Mouse (Mus musculus): ENCODE measurements around the gene Atp6v0e. TPM values are rescaled to one million over a fixed set of nuclear protein-coding genes. Genes with fewer than 3 reads are reported as not detected.

Atp6v0e gene
- 100 and 118 TPM in 2 replicates for polyA plus RNA-seq (2011; ENCODE audit: insufficient read depth, insufficient read length, low read depth, missing spikeins)

DNA sequence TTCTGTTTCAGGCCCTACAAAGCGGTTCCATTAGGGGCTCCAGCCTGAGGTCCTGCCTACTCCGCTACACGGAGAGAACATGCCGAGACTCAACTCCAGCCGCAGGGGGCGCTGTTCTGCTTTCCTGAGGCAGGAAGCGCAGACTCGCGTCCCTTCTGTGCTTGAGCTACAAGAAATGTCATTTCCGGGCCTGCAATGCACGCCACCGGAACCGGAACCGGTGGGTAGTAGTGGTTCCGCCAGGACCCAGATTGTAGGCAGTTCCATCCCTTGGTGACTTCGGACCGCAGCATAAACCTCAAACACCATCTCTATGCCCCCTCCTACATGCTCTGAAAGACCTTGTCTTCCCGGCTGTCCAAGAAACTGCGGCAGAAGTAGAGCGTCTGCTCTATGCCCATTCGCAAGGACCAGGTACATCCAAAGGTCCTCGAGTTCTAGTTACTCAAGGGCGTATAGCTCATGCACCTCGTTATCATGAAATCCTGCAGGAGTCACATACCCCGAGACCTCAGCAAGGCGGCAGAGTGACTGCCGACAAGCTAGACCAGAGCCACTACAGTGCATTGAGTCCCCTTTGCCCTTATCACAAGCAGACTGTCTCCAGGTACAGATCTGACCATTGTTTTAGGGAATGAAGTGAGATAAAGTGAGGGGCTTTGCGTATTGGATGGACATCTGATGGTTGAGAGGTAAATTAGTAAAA is at the start of gene Atp6v0e:
Gene Atp6v0e, plus strand, starts transcription at position 254 of the 706 bp plus-strand sequence.
- H3K4me3 ChIP-seq (ENCODE audit: low read depth, low read length), result peak within 1 kb of the TSS; percentile 96
- H3K9me3 ChIP-seq (replicated peaks; ENCODE audit: control insufficient read depth, insufficient read depth, low read length, poor library complexity, severe bottlenecking), result no peaks in the 10 kb centered on the region
- no peaks in the 10 kb centered on the region for H3K27me3 ChIP-seq (ENCODE audit: control insufficient read depth, insufficient read depth, low read length, poor library complexity, severe bottlenecking)
- H3K4me1 ChIP-seq (ENCODE audit: control insufficient read depth, insufficient read depth, low read length), result peaks cover 2% of the 10 kb centered on the region
- no peaks in the 10 kb centered on the region for H3K36me3 ChIP-seq (ENCODE audit: control insufficient read depth, insufficient read depth, low read length, poor library complexity, severe bottlenecking)
- peak within 1 kb of the TSS; percentile 75 for H3K9ac ChIP-seq (ENCODE audit: low read depth, poor library complexity, severe bottlenecking)
- H3K27ac ChIP-seq (ENCODE audit: insufficient read depth, low read length), result 0 out of 2 replicates have a peak within 1 kb of the TSS, but pooled peaks have one; percentile 10
- 0 out of 2 replicates have a peak, but pooled peaks have one; percentile 30 for TF ChIP-seq EP300 (IDR thresholded peaks at IDR 0.05; ENCODE audit: insufficient read depth, low read depth, low read length)
- peak; percentile 63 for TF ChIP-seq POLR2A (IDR thresholded peaks at IDR 0.05; ENCODE audit: insufficient read depth, low read length)
- TF ChIP-seq CTCF (IDR thresholded peaks at IDR 0.05; ENCODE audit: low read depth, low read length), result peak; percentile 96

DNA sequence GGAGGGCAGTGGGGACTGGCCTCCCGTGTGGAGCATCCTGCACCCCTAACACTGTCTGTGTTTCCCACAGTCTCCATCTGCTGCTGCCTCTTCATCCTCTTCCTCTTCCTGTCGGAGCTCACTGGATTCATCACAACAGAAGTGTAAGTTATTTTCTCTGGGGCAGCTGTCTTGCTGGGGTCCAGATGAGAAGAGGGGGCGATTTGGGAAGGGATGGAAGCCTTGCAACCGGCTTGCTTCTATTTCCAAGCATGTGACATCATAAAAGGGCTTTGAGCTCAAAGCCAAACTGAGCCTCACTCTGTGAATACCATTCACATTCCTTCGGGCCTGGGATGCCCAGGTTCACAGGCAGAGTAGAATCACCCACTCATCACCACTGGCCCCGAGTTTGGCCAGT is 48.7 kb upstream of the Atp6v0e start:
- Histone ChIP-seq H3K27ac (ENCODE audit: insufficient read depth, low read length) (no peak overlapping the region), H3K4me1 (ENCODE audit: control insufficient read depth, insufficient read depth, low read length) (no peaks in the 10 kb centered on the region), H3K4me3 (ENCODE audit: low read depth, low read length) (no peak overlapping the region), H3K9ac (ENCODE audit: low read depth, poor library complexity, severe bottlenecking) (no peak overlapping the region), H3K36me3 (ENCODE audit: control insufficient read depth, insufficient read depth, low read length, poor library complexity, severe bottlenecking) (peaks cover 7% of the 10 kb centered on the region; the same call in 1 of the 2 replicates), H3K27me3 (ENCODE audit: control insufficient read depth, insufficient read depth, low read length, poor library complexity, severe bottlenecking) (no peaks in the 10 kb centered on the region), H3K9me3 (replicated peaks; ENCODE audit: control insufficient read depth, insufficient read depth, low read length, poor library complexity, severe bottlenecking) (no peaks in the 10 kb centered on the region)
- TF ChIP-seq POLR2A (IDR thresholded peaks at IDR 0.05; ENCODE audit: insufficient read depth, low read length) (no peak), EP300 (IDR thresholded peaks at IDR 0.05; ENCODE audit: insufficient read depth, low read depth, low read length) (no peak), CTCF (IDR thresholded peaks at IDR 0.05; ENCODE audit: low read depth, low read length) (no peak)

DNA sequence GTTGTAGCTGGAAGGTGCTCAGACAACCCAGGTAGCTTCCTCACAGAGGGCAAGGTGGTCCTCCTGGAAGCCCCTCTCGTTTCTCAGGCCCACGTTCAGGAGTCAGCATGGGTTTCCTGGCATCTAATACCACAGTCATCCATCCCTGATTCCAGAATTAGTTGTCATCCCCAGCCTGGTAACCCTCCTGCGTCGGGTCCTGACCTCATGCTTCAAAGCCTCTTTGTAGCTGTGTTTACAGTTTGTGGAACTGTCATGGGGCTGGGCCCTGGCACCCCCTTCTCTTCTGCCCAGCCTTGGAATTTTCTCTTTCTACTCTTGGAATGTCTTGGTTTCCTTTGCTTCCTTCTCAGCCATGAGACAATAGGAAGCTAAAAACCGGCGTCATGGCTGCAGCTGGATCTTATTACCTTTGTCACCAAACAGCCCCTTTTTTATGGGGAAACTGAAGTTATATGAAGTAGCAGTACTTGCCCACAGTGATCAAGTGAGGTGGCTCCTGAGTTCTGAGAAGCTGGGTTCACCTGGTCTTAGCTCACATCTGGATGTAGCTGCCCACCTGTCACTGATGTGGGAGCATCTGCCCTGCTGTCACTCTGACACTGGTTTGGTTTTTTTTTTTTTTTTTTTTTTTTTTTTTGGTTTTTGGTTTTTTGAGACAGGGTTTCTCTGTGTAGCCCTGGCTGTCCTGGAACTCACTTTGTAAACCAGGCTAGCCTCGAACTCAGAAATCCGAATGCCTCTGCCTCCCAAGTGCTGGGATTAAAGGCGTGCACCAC is 48.1 kb upstream of the Atp6v0e start:
- Histone ChIP-seq H3K36me3 (ENCODE audit: control insufficient read depth, insufficient read depth, low read length, poor library complexity, severe bottlenecking) (peaks cover 7% of the 10 kb centered on the region; the same call in 1 of the 2 replicates), H3K9ac (ENCODE audit: low read depth, poor library complexity, severe bottlenecking) (no peak overlapping the region), H3K9me3 (replicated peaks; ENCODE audit: control insufficient read depth, insufficient read depth, low read length, poor library complexity, severe bottlenecking) (no peaks in the 10 kb centered on the region), H3K4me3 (ENCODE audit: low read depth, low read length) (no peak overlapping the region), H3K27me3 (ENCODE audit: control insufficient read depth, insufficient read depth, low read length, poor library complexity, severe bottlenecking) (no peaks in the 10 kb centered on the region), H3K27ac (ENCODE audit: insufficient read depth, low read length) (no peak overlapping the region), H3K4me1 (ENCODE audit: control insufficient read depth, insufficient read depth, low read length) (no peaks in the 10 kb centered on the region)
- TF ChIP-seq EP300 (IDR thresholded peaks at IDR 0.05; ENCODE audit: insufficient read depth, low read depth, low read length) (no peak), POLR2A (IDR thresholded peaks at IDR 0.05; ENCODE audit: insufficient read depth, low read length) (no peak), CTCF (IDR thresholded peaks at IDR 0.05; ENCODE audit: low read depth, low read length) (no peak)

DNA sequence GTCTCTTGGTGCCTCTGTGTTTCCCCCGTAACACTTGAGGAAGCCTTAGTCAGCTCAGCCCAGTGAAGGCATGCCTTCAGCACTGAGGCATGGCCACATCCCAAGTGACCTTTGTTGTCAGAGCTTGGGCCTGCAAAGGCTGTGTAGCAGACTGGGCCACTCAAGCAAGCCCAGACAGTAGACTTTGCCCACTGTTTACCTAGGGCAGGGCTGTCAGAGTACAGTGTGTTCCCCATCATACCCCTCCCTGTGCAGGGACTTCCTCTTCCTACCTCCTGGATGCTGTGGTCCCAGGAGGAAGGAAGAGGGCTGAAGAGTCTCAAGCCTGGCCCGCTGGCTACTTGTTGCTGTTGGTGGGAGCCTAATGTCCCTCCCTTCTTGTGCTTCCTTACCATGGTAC is 46.3 kb upstream of the Atp6v0e start:
- Histone ChIP-seq H3K27ac (ENCODE audit: insufficient read depth, low read length) (no peak overlapping the region), H3K36me3 (ENCODE audit: control insufficient read depth, insufficient read depth, low read length, poor library complexity, severe bottlenecking) (peaks cover 5% of the 10 kb centered on the region; the same call in 1 of the 2 replicates)
- TF ChIP-seq EP300 (IDR thresholded peaks at IDR 0.05; ENCODE audit: insufficient read depth, low read depth, low read length) (no peak), CTCF (IDR thresholded peaks at IDR 0.05; ENCODE audit: low read depth, low read length) (no peak), POLR2A (IDR thresholded peaks at IDR 0.05; ENCODE audit: insufficient read depth, low read length) (no peak)

DNA sequence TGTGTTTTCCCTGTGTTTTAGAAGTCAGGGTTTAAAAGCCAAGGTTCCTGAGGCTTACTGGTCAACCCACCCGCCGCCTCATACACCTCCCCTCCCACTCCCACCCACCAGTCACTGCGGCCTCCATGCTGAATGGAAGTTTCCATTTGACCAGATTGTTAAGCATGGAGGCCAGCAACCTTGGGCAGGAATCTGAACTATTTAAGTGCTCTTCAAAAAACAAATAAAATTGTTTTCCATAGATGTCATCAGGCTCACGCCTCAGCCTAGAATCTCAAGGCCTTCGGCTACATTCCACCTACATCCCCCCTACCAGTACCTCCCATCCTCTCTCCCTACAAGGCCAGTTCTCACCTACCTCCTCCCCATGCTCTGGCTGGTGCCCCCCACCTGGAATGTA is 44.5 kb upstream of the Atp6v0e start:
- H3K27ac ChIP-seq (ENCODE audit: insufficient read depth, low read length), result no peak overlapping the region
- TF ChIP-seq EP300 (IDR thresholded peaks at IDR 0.05; ENCODE audit: insufficient read depth, low read depth, low read length) (no peak), CTCF (IDR thresholded peaks at IDR 0.05; ENCODE audit: low read depth, low read length) (no peak), POLR2A (IDR thresholded peaks at IDR 0.05; ENCODE audit: insufficient read depth, low read length) (no peak)
- no peaks in the 10 kb centered on the region for H3K9me3 ChIP-seq (replicated peaks; ENCODE audit: control insufficient read depth, insufficient read depth, low read length, poor library complexity, severe bottlenecking)
- H3K36me3 ChIP-seq (ENCODE audit: control insufficient read depth, insufficient read depth, low read length, poor library complexity, severe bottlenecking), result peaks cover 5% of the 10 kb centered on the region; the same call in 1 of the 2 replicates
- H3K27me3 ChIP-seq (ENCODE audit: control insufficient read depth, insufficient read depth, low read length, poor library complexity, severe bottlenecking), result no peaks in the 10 kb centered on the region
- H3K4me3 ChIP-seq (ENCODE audit: low read depth, low read length), result no peak overlapping the region
- H3K9ac ChIP-seq (ENCODE audit: low read depth, poor library complexity, severe bottlenecking), result no peak overlapping the region
- H3K4me1 ChIP-seq (ENCODE audit: control insufficient read depth, insufficient read depth, low read length), result no peaks in the 10 kb centered on the region

More for the DNA sequence above, 46.3 kb upstream of the Atp6v0e start:
- H3K9me3 ChIP-seq (replicated peaks; ENCODE audit: control insufficient read depth, insufficient read depth, low read length, poor library complexity, severe bottlenecking), result no peaks in the 10 kb centered on the region
- no peaks in the 10 kb centered on the region for H3K4me1 ChIP-seq (ENCODE audit: control insufficient read depth, insufficient read depth, low read length)
- no peak overlapping the region for H3K4me3 ChIP-seq (ENCODE audit: low read depth, low read length)
- no peaks in the 10 kb centered on the region for H3K27me3 ChIP-seq (ENCODE audit: control insufficient read depth, insufficient read depth, low read length, poor library complexity, severe bottlenecking)
- H3K9ac ChIP-seq (ENCODE audit: low read depth, poor library complexity, severe bottlenecking), result no peak overlapping the region
